Comparison of ENCODE assay signal across 22 mouse cellular contexts in the genomic region with DNA sequence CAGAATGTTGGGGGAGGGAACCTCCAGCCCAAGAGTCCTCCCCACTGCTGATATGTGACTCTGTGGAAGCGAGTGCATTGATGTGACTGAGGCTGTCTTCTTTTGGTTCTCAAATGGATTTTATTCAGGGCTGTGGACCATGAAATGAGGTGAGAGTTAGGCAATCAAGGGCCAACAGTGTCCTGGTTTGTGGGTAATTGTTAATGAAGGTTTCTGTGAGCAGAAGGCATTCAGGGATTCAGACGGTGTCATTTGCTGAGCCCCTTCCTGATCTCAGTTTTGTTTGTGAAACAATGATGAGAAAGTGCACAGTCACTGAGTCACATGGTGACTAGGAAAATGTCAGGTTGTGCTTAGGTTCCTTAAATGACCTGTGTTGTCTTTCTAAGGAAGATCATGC. TPM values are rescaled to one million over a fixed set of nuclear protein-coding genes. Genes with fewer than 3 reads are reported as not detected.
DNase-seq lines count a peak whose midpoint lies in the region; ATAC-seq and TF ChIP-seq lines count a peak whose summit lies in the region.
"Not testable (repeated sequence)": the region's sequence is repeated elsewhere in the genome, so short reads cannot be mapped to it uniquely, and the experiment has no call there.
"Had no signal": no experiment of that assay in that cellular context is flagged by ENCODE, and none has a peak within 500 bp of the region (broad histone marks: within the 10 kb centered on the region; RNA-seq: fewer than 3 reads in every experiment).

No protein-coding gene starts in this region.

- in situ Hi-C loops in Patski (cut with MboI; ENCODE audit: low pct_unique_long_range_greater_than_20kb) = not testable (repeated sequence)

- not testable (repeated sequence) for H3K9ac ChIP-seq in kidney, embryonic 14.5 days (ENCODE audit: low read depth, low read length); kidney, embryonic 16.5 days (replicated peaks; ENCODE audit: low read length)

- H3K9me3 ChIP-seq in kidney, embryonic 14.5 days (ENCODE audit: control insufficient read depth, low read length); kidney, embryonic 16.5 days (ENCODE audit: low read length): not testable (repeated sequence)

- TF ChIP-seq POLR2A in kidney, adult 2 months (IDR thresholded peaks at IDR 0.05; ENCODE audit: low read depth, low read length) = not testable (repeated sequence)

- CTCF ChIA-PET in Patski (lab: Charles Lee) = not testable (repeated sequence)

- not testable (repeated sequence) for DNase-seq in Patski (ENCODE audit: low read depth, low spot score)
- DNase-seq in kidney, adult 2 months = peak; percentile 57
- DNase-seq in kidney, postnatal 36 days = peak; percentile 4 to 51

- POLR2A ChIA-PET in Patski (lab: Charles Lee) = not testable (repeated sequence)

- TF ChIP-seq CTCF in Patski (IDR thresholded peaks at IDR 0.05); kidney, adult 2 months (conservative IDR thresholded peaks at IDR 0.05; ENCODE audit: insufficient read depth, insufficient read length, low read depth, low read length): not testable (repeated sequence)

- H3K27me3 ChIP-seq in Patski; kidney, adult 2 months (replicated peaks; ENCODE audit: control insufficient read depth, insufficient read depth, low read length); kidney, embryonic 14.5 days (ENCODE audit: control insufficient read depth, insufficient read depth, low read length); kidney, embryonic 16.5 days (ENCODE audit: insufficient read depth, low read length): not testable (repeated sequence)

- WGBS in kidney, adult 2 months = 42% methylated on average over 1 of the region's 2 CpGs
- 69% methylated on average over 1 of the region's 2 CpGs for WGBS in kidney, embryonic 14.5 days
- WGBS in kidney, embryonic 16.5 days = 44% methylated on average over 1 of the region's 2 CpGs

- H3K4me1 ChIP-seq in kidney, adult 2 months (ENCODE audit: control insufficient read depth, insufficient read depth, low read length); kidney, embryonic 14.5 days (ENCODE audit: control insufficient read depth, insufficient read depth, low read length); kidney, embryonic 16.5 days (ENCODE audit: insufficient read depth, low read length): not testable (repeated sequence)

- peak; percentile 55 for ATAC-seq in Patski
- ATAC-seq in granulocyte monocyte progenitor cell, adult 5-6 weeks (replicated peaks; ENCODE audit: poor library complexity, severe bottlenecking) = peak; percentile 69
- ATAC-seq in kidney, embryonic 14.5 days (ENCODE audit: low FRiP score, low TSS enrichment) = peak; percentile 60; the same call in 1 of the 2 replicates
- peak; percentile 58; the same call in 1 of the 2 replicates for ATAC-seq in kidney, embryonic 16.5 days (ENCODE audit: low FRiP score, low TSS enrichment)
- ATAC-seq in megakaryocyte progenitor cell, adult 5-6 weeks (replicated peaks; ENCODE audit: poor library complexity) = 0 out of 2 replicates have a peak, but pooled peaks have one; percentile 23
- peak; percentile 69 for ATAC-seq in neutrophil, adult 5-6 weeks (ENCODE audit: extremely low read depth, insufficient number of reproducible peaks, low FRiP score, poor library complexity, severe bottlenecking)

- H3K4me2 ChIP-seq in kidney, embryonic 14.5 days (replicated peaks; ENCODE audit: low read depth, low read length); kidney, embryonic 16.5 days (replicated peaks; ENCODE audit: low read depth, low read length): not testable (repeated sequence)

- H3K4me3 ChIP-seq in kidney, adult 2 months (ENCODE audit: insufficient read depth, low read depth, low read length); kidney, embryonic 14.5 days (ENCODE audit: low read length); kidney, embryonic 16.5 days (ENCODE audit: low read length): not testable (repeated sequence)

- not testable (repeated sequence) for H3K36me3 ChIP-seq in kidney, adult 2 months (ENCODE audit: control insufficient read depth, insufficient read depth, low read length); kidney, embryonic 14.5 days (ENCODE audit: control insufficient read depth, insufficient read depth, low read length); kidney, embryonic 16.5 days (ENCODE audit: insufficient read depth, low read length)

- not testable (repeated sequence) for H3K27ac ChIP-seq in kidney, adult 2 months (ENCODE audit: insufficient read depth, low read depth, low read length); kidney, embryonic 14.5 days (ENCODE audit: low read depth, low read length); kidney, embryonic 16.5 days (ENCODE audit: low read length)

RNA-seq across cellular contexts. Expression of a gene that starts 12.1 kb away (rescaled TPM):
- polyA plus RNA-seq in Patski (2021) = 0.14 TPM
- total RNA-seq in granulocyte monocyte progenitor cell, adult 5-6 weeks (2014; fragmentation: Nextera tagmentation) = not detected in 2 replicates
- total RNA-seq in granulocyte monocyte progenitor cell, adult 5-6 weeks (2017) = not detected in 2 replicates
- 129 and 166 TPM in 2 replicates for polyA plus RNA-seq in kidney, adult 2 months (2012; rRNA removed)
- 5.0 and 9.2 TPM in 2 replicates for polyA plus RNA-seq in kidney, embryonic 14.5 days (2014; fragmentation: Nextera tagmentation; extraction: Ambion mirVana)
- 25.3 and 28.9 TPM in 2 replicates for polyA plus RNA-seq in kidney, embryonic 16.5 days (2015; fragmentation: Nextera tagmentation; extraction: Ambion mirVana)
- not detected in 2 replicates for total RNA-seq in megakaryocyte progenitor cell, adult 5-6 weeks (2015)
- not detected in 2 replicates for total RNA-seq in megakaryocyte progenitor cell, adult 5-6 weeks (2017)
- not detected in 2 replicates for total RNA-seq in neutrophil, adult 5-6 weeks (2017)
- total RNA-seq: adrenal gland, adult 2 months; adrenal gland, postnatal 25 days; ES-E14; forebrain, postnatal 0 days had no signal
- polyA plus RNA-seq: adrenal gland, adult 2 months; brain, embryonic 14.5 days; C2C12; cortical plate, adult 2 months; embryonic facial prominence, embryonic 10.5 days; embryonic facial prominence, embryonic 12.5 days; embryonic facial prominence, embryonic 14.5 days; forebrain, embryonic 11.5 days; forebrain, embryonic 13.5 days; forebrain, embryonic 15.5 days; forebrain, postnatal 0 days had no signal

RNA-seq across cellular contexts. Expression of a gene that starts 27.6 kb away (rescaled TPM):
- 0.32 TPM for polyA plus RNA-seq in Patski (2021)
- total RNA-seq in granulocyte monocyte progenitor cell, adult 5-6 weeks (2014; fragmentation: Nextera tagmentation) = not detected in 2 replicates
- total RNA-seq in granulocyte monocyte progenitor cell, adult 5-6 weeks (2017) = not detected in 2 replicates
- 3.2 and 5.1 TPM in 2 replicates for polyA plus RNA-seq in kidney, adult 2 months (2012; rRNA removed)
- polyA plus RNA-seq in kidney, embryonic 14.5 days (2014; fragmentation: Nextera tagmentation; extraction: Ambion mirVana) = 1.5 and 2.5 TPM in 2 replicates
- 6.4 and 7.1 TPM in 2 replicates for polyA plus RNA-seq in kidney, embryonic 16.5 days (2015; fragmentation: Nextera tagmentation; extraction: Ambion mirVana)
- not detected in 2 replicates for total RNA-seq in megakaryocyte progenitor cell, adult 5-6 weeks (2015)
- total RNA-seq in megakaryocyte progenitor cell, adult 5-6 weeks (2017) = not detected in 2 replicates
- not detected in 2 replicates for total RNA-seq in neutrophil, adult 5-6 weeks (2017)
- total RNA-seq: adrenal gland, postnatal 25 days; ES-E14; forebrain, postnatal 0 days had no signal
- polyA plus RNA-seq: adrenal gland, adult 2 months; brain, embryonic 14.5 days; C2C12; cortical plate, adult 2 months; embryonic facial prominence, embryonic 10.5 days; embryonic facial prominence, embryonic 12.5 days; embryonic facial prominence, embryonic 14.5 days; forebrain, embryonic 11.5 days; forebrain, embryonic 13.5 days; forebrain, embryonic 15.5 days; forebrain, postnatal 0 days had no signal

RNA-seq across cellular contexts. Expression of a gene that starts 34.7 kb away (rescaled TPM):
- polyA plus RNA-seq in Patski (2021) = 29.5 TPM
- 13.9 and 27.2 TPM in 2 replicates for total RNA-seq in granulocyte monocyte progenitor cell, adult 5-6 weeks (2014; fragmentation: Nextera tagmentation)
- total RNA-seq in granulocyte monocyte progenitor cell, adult 5-6 weeks (2017) = 10.6 and 10.7 TPM in 2 replicates
- 10.0 and 10.1 TPM in 2 replicates for polyA plus RNA-seq in kidney, adult 2 months (2012; rRNA removed)
- 26.6 and 41.5 TPM in 2 replicates for polyA plus RNA-seq in kidney, embryonic 14.5 days (2014; fragmentation: Nextera tagmentation; extraction: Ambion mirVana)
- 38.3 and 42.3 TPM in 2 replicates for polyA plus RNA-seq in kidney, embryonic 16.5 days (2015; fragmentation: Nextera tagmentation; extraction: Ambion mirVana)
- total RNA-seq in megakaryocyte progenitor cell, adult 5-6 weeks (2015) = 5.5 and 13.0 TPM in 2 replicates
- total RNA-seq in megakaryocyte progenitor cell, adult 5-6 weeks (2017) = 11.3 and 13.2 TPM in 2 replicates
- total RNA-seq in neutrophil, adult 5-6 weeks (2017) = 24.6 and 27.8 TPM in 2 replicates

RNA-seq across cellular contexts. Expression of a gene that starts 44.6 kb away (rescaled TPM):
- polyA plus RNA-seq in Patski (2021) = not detected
- not detected in 2 replicates for total RNA-seq in granulocyte monocyte progenitor cell, adult 5-6 weeks (2014; fragmentation: Nextera tagmentation)
- total RNA-seq in granulocyte monocyte progenitor cell, adult 5-6 weeks (2017) = not detected in 2 replicates
- 0.20 and 0.22 TPM in 2 replicates for polyA plus RNA-seq in kidney, adult 2 months (2012; rRNA removed)
- polyA plus RNA-seq in kidney, embryonic 14.5 days (2014; fragmentation: Nextera tagmentation; extraction: Ambion mirVana) = not detected in 2 replicates
- polyA plus RNA-seq in kidney, embryonic 16.5 days (2015; fragmentation: Nextera tagmentation; extraction: Ambion mirVana) = 0.13 TPM in 1 of 2 replicates, not detected in the other
- not detected in 2 replicates for total RNA-seq in megakaryocyte progenitor cell, adult 5-6 weeks (2015)
- not detected in 2 replicates for total RNA-seq in megakaryocyte progenitor cell, adult 5-6 weeks (2017)
- total RNA-seq in neutrophil, adult 5-6 weeks (2017) = not detected in 2 replicates
- total RNA-seq: adrenal gland, adult 2 months; adrenal gland, postnatal 25 days; adrenal gland, postnatal 4 days; ES-E14; forebrain, postnatal 0 days had no signal
- polyA plus RNA-seq: adrenal gland, adult 2 months; brain, embryonic 14.5 days; C2C12; cortical plate, adult 2 months; embryonic facial prominence, embryonic 10.5 days; embryonic facial prominence, embryonic 12.5 days; embryonic facial prominence, embryonic 14.5 days; forebrain, embryonic 11.5 days; forebrain, embryonic 13.5 days; forebrain, embryonic 15.5 days; forebrain, postnatal 0 days had no signal

RNA-seq across cellular contexts. Expression of a gene that starts 51.8 kb away (rescaled TPM):
- 46.3 TPM for polyA plus RNA-seq in Patski (2021)
- total RNA-seq in granulocyte monocyte progenitor cell, adult 5-6 weeks (2014; fragmentation: Nextera tagmentation) = 25.2 and 25.5 TPM in 2 replicates
- total RNA-seq in granulocyte monocyte progenitor cell, adult 5-6 weeks (2017) = 49.7 and 55.1 TPM in 2 replicates
- polyA plus RNA-seq in kidney, adult 2 months (2012; rRNA removed) = 85.2 and 96.9 TPM in 2 replicates
- 4.6 and 6.1 TPM in 2 replicates for polyA plus RNA-seq in kidney, embryonic 14.5 days (2014; fragmentation: Nextera tagmentation; extraction: Ambion mirVana)
- 10.5 and 10.9 TPM in 2 replicates for polyA plus RNA-seq in kidney, embryonic 16.5 days (2015; fragmentation: Nextera tagmentation; extraction: Ambion mirVana)
- 24.0 and 29.5 TPM in 2 replicates for total RNA-seq in megakaryocyte progenitor cell, adult 5-6 weeks (2015)
- total RNA-seq in megakaryocyte progenitor cell, adult 5-6 weeks (2017) = 37.6 and 47.2 TPM in 2 replicates
- total RNA-seq in neutrophil, adult 5-6 weeks (2017) = 123 TPM in 2 replicates
- polyA plus RNA-seq: C2C12 had no signal
